ENCODE assay signal across 22 mouse cellular contexts in the genomic region with DNA sequence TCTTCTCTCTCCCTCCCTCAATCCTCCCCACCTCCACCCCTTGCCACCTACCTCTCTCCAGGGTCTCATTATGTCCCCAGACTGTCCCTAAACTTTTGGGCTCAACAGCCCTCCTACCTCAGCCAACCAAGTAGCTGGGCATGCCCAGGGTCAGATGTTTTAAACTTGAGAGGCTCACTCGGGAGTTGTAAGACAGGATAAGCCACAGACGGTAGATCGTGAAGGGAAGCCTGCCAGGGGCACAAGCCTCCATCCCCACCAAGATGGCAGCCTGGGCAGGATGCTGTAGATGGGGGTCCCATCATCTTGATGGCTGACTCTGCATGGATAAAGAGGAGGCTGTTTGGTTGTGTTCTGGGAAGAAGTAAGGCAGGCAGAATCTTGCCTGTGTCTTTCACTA. TPM values are rescaled to one million over a fixed set of nuclear protein-coding genes. Genes with fewer than 3 reads are reported as not detected.
"Had no signal": no experiment of that assay in that cellular context is flagged by ENCODE, and none has a peak within 500 bp of the region (broad histone marks: within the 10 kb centered on the region; RNA-seq: fewer than 3 reads in every experiment).

No protein-coding gene starts in this region.

- H3K27ac ChIP-seq: kidney, embryonic 15.5 days; limb, embryonic 10.5 days; liver, embryonic 15.5 days; macrophage; midbrain, embryonic 15.5 days; neural tube, embryonic 12.5 days had no signal

- H3K36me3 ChIP-seq: kidney, embryonic 15.5 days; limb, embryonic 10.5 days; liver, embryonic 15.5 days; midbrain, embryonic 15.5 days; neural tube, embryonic 12.5 days had no signal

- H3K9me3 ChIP-seq: kidney, embryonic 15.5 days; limb, embryonic 10.5 days; liver, embryonic 15.5 days; midbrain, embryonic 15.5 days; neural tube, embryonic 12.5 days had no signal

- H3K4me2 ChIP-seq: kidney, embryonic 15.5 days; liver, embryonic 11.5 days; liver, embryonic 15.5 days; midbrain, embryonic 11.5 days; midbrain, embryonic 15.5 days; neural tube, embryonic 12.5 days had no signal

- H3K9ac ChIP-seq: kidney, embryonic 15.5 days; liver, embryonic 15.5 days; midbrain, embryonic 15.5 days; neural tube, embryonic 12.5 days had no signal

- H3K4me1 ChIP-seq: liver, embryonic 15.5 days; megakaryocyte, embryonic 14.5 days had no signal

- H3K27me3 ChIP-seq: kidney, embryonic 15.5 days; liver, embryonic 15.5 days; midbrain, embryonic 15.5 days; neural tube, embryonic 12.5 days had no signal

- ATAC-seq: midbrain, embryonic 15.5 days had no signal

- H3K4me3 ChIP-seq: kidney, embryonic 15.5 days; limb, embryonic 10.5 days; liver, embryonic 15.5 days; megakaryocyte, embryonic 14.5 days; midbrain, embryonic 15.5 days; neural tube, embryonic 12.5 days had no signal

- DNase-seq: kidney, postnatal 14 days; lung, adult 2 months; lung, postnatal 10 days; thymus, postnatal 36 days had no signal

RNA-seq across cellular contexts. Expression of a gene that starts 12.1 kb away (rescaled TPM):
- total RNA-seq: monocyte, adult 5-6 weeks; neutrophil, adult 5-6 weeks had no signal
- polyA plus RNA-seq: liver, embryonic 11.5 days; liver, embryonic 15.5 days had no signal

RNA-seq across cellular contexts. Expression of a gene that starts 50.2 kb away (rescaled TPM):
- total RNA-seq: layer of hippocampus, adult 8-10 months; layer of hippocampus, postnatal 14 days; left cerebral cortex, adult 18-20 months; left cerebral cortex, postnatal 14 days; monocyte, adult 5-6 weeks; neutrophil, adult 5-6 weeks had no signal
- polyA plus RNA-seq: kidney, embryonic 15.5 days; large intestine, adult 2 months; limb, embryonic 10.5 days; limb, embryonic 14.5 days; liver, embryonic 11.5 days; liver, embryonic 15.5 days; lung, adult 2 months; macrophage; midbrain, embryonic 11.5 days; midbrain, embryonic 15.5 days; neural tube, embryonic 12.5 days; thymus, postnatal 0 days had no signal

RNA-seq across cellular contexts. Expression of a gene that starts 59.0 kb away (rescaled TPM):
- total RNA-seq: monocyte, adult 5-6 weeks; neutrophil, adult 5-6 weeks had no signal
